Mouse (Mus musculus) MEL (cell line): ENCODE measurements at regions not wholly inside any gene's neighbourhood (a gene's known extent, or its start where the extent isn't known, plus 50 kb on each side); places are given as distances from the start of the nearest gene placed in this dataset.

Source experiments
- CTCF ChIP-seq, 3 experiments: IDR thresholded peaks in 2 of 3; conservative IDR thresholded peaks in 1 of 3; 2 replicates each; pipeline ENCODE4 v1.5.1; 2011 to 2012; ENCODE audit warnings: low read length in 3 of 3, low read depth in 2 of 3, mild to moderate bottlenecking in 2 of 3, improper control_type of control experiment in 1 of 3, inconsistent platforms in 1 of 3, mixed read lengths in 1 of 3, moderate library complexity in 1 of 3; ENCODE audit not compliant: control insufficient read depth in 1 of 3, insufficient read depth in 1 of 3, poor library complexity in 1 of 3, severe bottlenecking in 1 of 3
- E2F4 ChIP-seq: IDR thresholded peaks from 2 replicates; pipeline ENCODE4 v1.6.1; 2011; ENCODE audit warnings: low read depth, low read length, improper control_type of control experiment, borderline replicate concordance
- EP300 ChIP-seq, 2 experiments: IDR thresholded peaks; 2 replicates each; pipeline ENCODE4 v1.6.1; 2011; ENCODE audit warnings: improper control_type of control experiment in 2 of 2, low read length in 2 of 2, low read depth in 1 of 2, mild to moderate bottlenecking in 1 of 2
- GATA1 ChIP-seq: IDR thresholded peaks from 2 replicates; pipeline ENCODE4 v1.6.1; 2011; ENCODE audit warnings: low read depth, low read length, improper control_type of control experiment
- NRF1 ChIP-seq: IDR thresholded peaks from 2 replicates; pipeline ENCODE4 v1.6.1; 2014; ENCODE audit warnings: low read depth, mild to moderate bottlenecking, inconsistent platforms, low read length, improper control_type of control experiment, moderate library complexity; ENCODE audit not compliant: poor library complexity, insufficient read depth, severe bottlenecking
- POLR2A ChIP-seq, 2 experiments: IDR thresholded peaks; 2 replicates each; pipeline ENCODE4 v1.6.1; 2011 to 2012; ENCODE audit warnings: low read length in 2 of 2, mild to moderate bottlenecking in 2 of 2, control low read depth in 1 of 2, improper control_type of control experiment in 1 of 2, low read depth in 1 of 2, moderate library complexity in 1 of 2; ENCODE audit not compliant: control insufficient read depth in 1 of 2, insufficient read depth in 1 of 2, poor library complexity in 1 of 2
- UBTF ChIP-seq: IDR thresholded peaks from 2 replicates; pipeline ENCODE4 v1.6.1; 2012; ENCODE audit warnings: low read depth, mild to moderate bottlenecking, inconsistent platforms, low read length, improper control_type of control experiment, moderate library complexity, borderline replicate concordance; ENCODE audit not compliant: insufficient read depth

DNA sequence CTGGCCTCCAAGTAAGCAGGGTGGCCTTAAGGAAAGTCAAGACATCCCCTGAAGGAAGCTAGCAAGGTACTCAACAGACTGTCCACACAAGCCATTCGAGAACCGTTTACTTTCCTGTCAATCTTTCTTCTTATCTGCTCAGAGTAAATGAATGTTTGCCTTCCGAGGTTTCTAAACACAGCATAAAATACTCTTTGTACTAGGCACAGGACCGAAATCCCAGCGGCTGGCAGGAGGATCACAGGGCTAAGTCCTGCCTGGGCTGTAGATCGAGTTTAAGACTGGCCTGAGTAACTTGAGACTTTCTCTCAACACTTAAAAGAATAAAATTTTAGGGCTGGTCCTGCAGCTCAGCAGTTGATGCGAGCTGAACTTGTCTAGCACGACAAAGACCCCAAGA, 175.9 kb downstream of the Bcl2l11 start:
- no peak for TF ChIP-seq UBTF
- TF ChIP-seq GATA1: no peak
- TF ChIP-seq CTCF (IDR thresholded peaks at IDR 0.05 in 2 of 3, conservative IDR thresholded peaks at IDR 0.05 in 1 of 3; ENCODE audit: control insufficient read depth in 1 of 3, insufficient read depth in 1 of 3, low read depth in 2 of 3, low read length in 3 of 3, poor library complexity in 1 of 3, severe bottlenecking in 1 of 3): no peak
- TF ChIP-seq NRF1: no peak
- TF ChIP-seq EP300 (IDR thresholded peaks at IDR 0.05; ENCODE audit: low read depth in 1 of 2, low read length in 2 of 2): no peak
- no peak for TF ChIP-seq E2F4
- TF ChIP-seq POLR2A (IDR thresholded peaks at IDR 0.05; ENCODE audit: control insufficient read depth in 1 of 2, insufficient read depth in 1 of 2, low read depth in 1 of 2, low read length in 2 of 2, poor library complexity in 1 of 2): no peak
